Mouse (Mus musculus): ENCODE measurements around the gene Fermt2. TPM values are rescaled to one million over a fixed set of nuclear protein-coding genes. Genes with fewer than 3 reads are reported as not detected.

The Fermt2 gene
- polyA plus RNA-seq, 1 experiment, result 8.2 TPM

GRCm38 (mm10) chr14:45430066-45430842, 99.7 kb downstream of the Fermt2 start:
- Histone ChIP-seq H3K4me1 (replicated peaks; ENCODE audit: control insufficient read depth, insufficient read depth, low read length) (no peaks in the 10 kb centered on the region), H3K27ac (ENCODE audit: control insufficient read depth, insufficient read depth, low read length) (no peak overlapping the region), H3K4me3 (ENCODE audit: control insufficient read depth, insufficient read depth, low read length) (no peak overlapping the region), H3K36me3 (ENCODE audit: control insufficient read depth, insufficient read depth, low read length) (no peaks in the 10 kb centered on the region), H3K27me3 (ENCODE audit: control insufficient read depth, insufficient read depth, low read length) (no peaks in the 10 kb centered on the region)
- 95% methylated on average over 13 of the region's 13 CpGs for WGBS
- no peak for DNase-seq
- TF ChIP-seq CTCF (IDR thresholded peaks at IDR 0.05; ENCODE audit: borderline replicate concordance, control insufficient read depth, extremely low read depth, insufficient read depth, low read length, poor library complexity) (no peak), POLR2A (IDR thresholded peaks at IDR 0.05; ENCODE audit: control insufficient read depth, extremely low read depth, insufficient read depth, low read length, poor library complexity) (no peak)

GRCm38 (mm10) chr14:45423220-45423619, 106.7 kb downstream of the Fermt2 start:
- 11% methylated on average over 5 of the region's 5 CpGs for WGBS
- H3K36me3 ChIP-seq (ENCODE audit: control insufficient read depth, insufficient read depth, low read length), result no peaks in the 10 kb centered on the region
- no peaks in the 10 kb centered on the region for H3K4me1 ChIP-seq (replicated peaks; ENCODE audit: control insufficient read depth, insufficient read depth, low read length)
- H3K27me3 ChIP-seq (ENCODE audit: control insufficient read depth, insufficient read depth, low read length), result no peaks in the 10 kb centered on the region
- no peak overlapping the region for H3K27ac ChIP-seq (ENCODE audit: control insufficient read depth, insufficient read depth, low read length)
- TF ChIP-seq POLR2A (IDR thresholded peaks at IDR 0.05; ENCODE audit: control insufficient read depth, extremely low read depth, insufficient read depth, low read length, poor library complexity) (no peak), CTCF (IDR thresholded peaks at IDR 0.05; ENCODE audit: borderline replicate concordance, control insufficient read depth, extremely low read depth, insufficient read depth, low read length, poor library complexity) (no peak)
- DNase-seq, result no peak
- H3K4me3 ChIP-seq (ENCODE audit: control insufficient read depth, insufficient read depth, low read length), result no peak overlapping the region

GRCm38 (mm10) chr14:45422371-45422770, 107.5 kb downstream of the Fermt2 start:
- H3K27me3 ChIP-seq (ENCODE audit: control insufficient read depth, insufficient read depth, low read length), result no peaks in the 10 kb centered on the region
- H3K4me3 ChIP-seq (ENCODE audit: control insufficient read depth, insufficient read depth, low read length), result no peak overlapping the region
- H3K4me1 ChIP-seq (replicated peaks; ENCODE audit: control insufficient read depth, insufficient read depth, low read length), result no peaks in the 10 kb centered on the region
- 67% methylated on average over 4 of the region's 4 CpGs for WGBS
- no peak for TF ChIP-seq CTCF (IDR thresholded peaks at IDR 0.05; ENCODE audit: borderline replicate concordance, control insufficient read depth, extremely low read depth, insufficient read depth, low read length, poor library complexity)
- TF ChIP-seq POLR2A (IDR thresholded peaks at IDR 0.05; ENCODE audit: control insufficient read depth, extremely low read depth, insufficient read depth, low read length, poor library complexity), result no peak
- DNase-seq, result no peak
- no peaks in the 10 kb centered on the region for H3K36me3 ChIP-seq (ENCODE audit: control insufficient read depth, insufficient read depth, low read length)
- H3K27ac ChIP-seq (ENCODE audit: control insufficient read depth, insufficient read depth, low read length), result no peak overlapping the region

- DNase-seq, result no peak
- Histone ChIP-seq H3K36me3 (ENCODE audit: control insufficient read depth, insufficient read depth, low read length) (no peaks in the 10 kb centered on the region), H3K4me1 (replicated peaks; ENCODE audit: control insufficient read depth, insufficient read depth, low read length) (no peaks in the 10 kb centered on the region), H3K4me3 (ENCODE audit: control insufficient read depth, insufficient read depth, low read length) (no peak overlapping the region), H3K27me3 (ENCODE audit: control insufficient read depth, insufficient read depth, low read length) (no peaks in the 10 kb centered on the region), H3K27ac (ENCODE audit: control insufficient read depth, insufficient read depth, low read length) (no peak overlapping the region)
- WGBS, result 88% methylated on average over 4 of the region's 4 CpGs
- no peak for TF ChIP-seq POLR2A (IDR thresholded peaks at IDR 0.05; ENCODE audit: control insufficient read depth, extremely low read depth, insufficient read depth, low read length, poor library complexity)
- TF ChIP-seq CTCF (IDR thresholded peaks at IDR 0.05; ENCODE audit: borderline replicate concordance, control insufficient read depth, extremely low read depth, insufficient read depth, low read length, poor library complexity), result no peak
Observed at GRCm38 (mm10) chr14:45419323-45419722, 110.6 kb downstream of the Fermt2 start.

- H3K27me3 ChIP-seq (ENCODE audit: control insufficient read depth, insufficient read depth, low read length), result no peaks in the 10 kb centered on the region
- DNase-seq, result no peak
- no peak overlapping the region for H3K27ac ChIP-seq (ENCODE audit: control insufficient read depth, insufficient read depth, low read length)
- no peak overlapping the region for H3K4me3 ChIP-seq (ENCODE audit: control insufficient read depth, insufficient read depth, low read length)
- 92% methylated on average over 3 of the region's 3 CpGs for WGBS
- no peaks in the 10 kb centered on the region for H3K4me1 ChIP-seq (replicated peaks; ENCODE audit: control insufficient read depth, insufficient read depth, low read length)
- no peaks in the 10 kb centered on the region for H3K36me3 ChIP-seq (ENCODE audit: control insufficient read depth, insufficient read depth, low read length)
- TF ChIP-seq POLR2A (IDR thresholded peaks at IDR 0.05; ENCODE audit: control insufficient read depth, extremely low read depth, insufficient read depth, low read length, poor library complexity) (no peak), CTCF (IDR thresholded peaks at IDR 0.05; ENCODE audit: borderline replicate concordance, control insufficient read depth, extremely low read depth, insufficient read depth, low read length, poor library complexity) (no peak)
Observed at GRCm38 (mm10) chr14:45418553-45418952, 111.4 kb downstream of the Fermt2 start.

GRCm38 (mm10) chr14:45416265-45416664, 113.7 kb downstream of the Fermt2 start:
- H3K27ac ChIP-seq (ENCODE audit: control insufficient read depth, insufficient read depth, low read length), result no peak overlapping the region
- H3K4me3 ChIP-seq (ENCODE audit: control insufficient read depth, insufficient read depth, low read length), result no peak overlapping the region
- no peak for DNase-seq
- H3K36me3 ChIP-seq (ENCODE audit: control insufficient read depth, insufficient read depth, low read length), result no peaks in the 10 kb centered on the region
- 94% methylated on average over 4 of the region's 4 CpGs for WGBS
- TF ChIP-seq CTCF (IDR thresholded peaks at IDR 0.05; ENCODE audit: borderline replicate concordance, control insufficient read depth, extremely low read depth, insufficient read depth, low read length, poor library complexity), result no peak
- TF ChIP-seq POLR2A (IDR thresholded peaks at IDR 0.05; ENCODE audit: control insufficient read depth, extremely low read depth, insufficient read depth, low read length, poor library complexity), result no peak
- no peaks in the 10 kb centered on the region for H3K27me3 ChIP-seq (ENCODE audit: control insufficient read depth, insufficient read depth, low read length)
- no peaks in the 10 kb centered on the region for H3K4me1 ChIP-seq (replicated peaks; ENCODE audit: control insufficient read depth, insufficient read depth, low read length)

Other genes starting within 250 kb of the Fermt2 start
- gene Ero1l, start 211.3 kb downstream of the Fermt2 start, polyA plus RNA-seq (2012; rRNA removed), result 7.5 and 8.6 TPM in 2 replicates
- 29.4 and 38.0 TPM in 2 replicates for gene Psmc6, start 200.3 kb downstream of the Fermt2 start, polyA plus RNA-seq (2012; rRNA removed)
- 22.6 and 44.7 TPM in 2 replicates for gene Styx, start 179.0 kb downstream of the Fermt2 start, polyA plus RNA-seq (2012; rRNA removed)
- 3.6 and 4.0 TPM in 2 replicates for gene Gnpnat1, start 125.2 kb downstream of the Fermt2 start, polyA plus RNA-seq (2012; rRNA removed)
- gene Ddhd1, start 128.0 kb upstream of the Fermt2 start, polyA plus RNA-seq (2012; rRNA removed), result 21.2 and 22.7 TPM in 2 replicates

All from thymus, adult 2 months (tissue).